Mouse (Mus musculus): ENCODE results near the gene Irgm2. TPM values are rescaled to one million over a fixed set of nuclear protein-coding genes. Genes with fewer than 3 reads are reported as not detected.

The Irgm2 gene
- polyA plus RNA-seq, 1 experiment: 18.3 TPM

DNA sequence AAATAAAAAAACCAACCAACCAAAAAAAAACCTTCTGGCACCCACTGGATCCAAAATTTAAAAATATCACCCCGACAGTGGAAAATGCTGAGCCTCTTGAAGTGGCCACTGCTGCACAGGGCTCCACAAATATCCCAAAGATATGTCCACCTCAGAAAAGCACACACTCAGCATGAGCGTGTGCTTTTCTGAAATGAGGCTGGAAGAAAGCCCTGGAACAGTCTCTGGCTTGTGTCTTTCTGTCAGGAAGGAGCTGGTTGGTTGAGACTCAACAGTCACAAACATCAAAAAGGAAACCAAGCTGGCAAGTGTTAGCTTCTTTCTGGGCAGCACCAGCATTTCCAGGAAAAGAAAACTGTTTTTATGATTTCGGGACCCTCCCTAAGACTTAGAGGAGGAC, 6.1 kb upstream of the Irgm2 start:
- H3K4me3 ChIP-seq (ENCODE audit: extremely low read depth, insufficient read depth, insufficient read length): no peak overlapping the region
- H3K27ac ChIP-seq (ENCODE audit: insufficient read depth, low read length): no peak overlapping the region
- H3K4me1 ChIP-seq (ENCODE audit: control insufficient read depth, insufficient read depth, insufficient read length): no peaks in the 10 kb centered on the region; the same call in 1 of the 2 replicates
- WGBS: 50% methylated on average over 3 of the region's 3 CpGs
- peaks cover 12% of the 10 kb centered on the region for H3K36me3 ChIP-seq (ENCODE audit: control insufficient read depth, insufficient read depth, low read length)
- DNase-seq (ENCODE audit: low read depth in 1 of 2, low spot score in 2 of 2): no peak
- no peaks in the 10 kb centered on the region for H3K27me3 ChIP-seq (ENCODE audit: control insufficient read depth, insufficient read depth, low read length)
- TF ChIP-seq POLR2A (IDR thresholded peaks at IDR 0.05; ENCODE audit: low read depth, low read length) (no peak), CTCF (IDR thresholded peaks at IDR 0.05; ENCODE audit: extremely low read depth, insufficient read depth, insufficient read length, insufficient replicate concordance) (no peak)

DNA sequence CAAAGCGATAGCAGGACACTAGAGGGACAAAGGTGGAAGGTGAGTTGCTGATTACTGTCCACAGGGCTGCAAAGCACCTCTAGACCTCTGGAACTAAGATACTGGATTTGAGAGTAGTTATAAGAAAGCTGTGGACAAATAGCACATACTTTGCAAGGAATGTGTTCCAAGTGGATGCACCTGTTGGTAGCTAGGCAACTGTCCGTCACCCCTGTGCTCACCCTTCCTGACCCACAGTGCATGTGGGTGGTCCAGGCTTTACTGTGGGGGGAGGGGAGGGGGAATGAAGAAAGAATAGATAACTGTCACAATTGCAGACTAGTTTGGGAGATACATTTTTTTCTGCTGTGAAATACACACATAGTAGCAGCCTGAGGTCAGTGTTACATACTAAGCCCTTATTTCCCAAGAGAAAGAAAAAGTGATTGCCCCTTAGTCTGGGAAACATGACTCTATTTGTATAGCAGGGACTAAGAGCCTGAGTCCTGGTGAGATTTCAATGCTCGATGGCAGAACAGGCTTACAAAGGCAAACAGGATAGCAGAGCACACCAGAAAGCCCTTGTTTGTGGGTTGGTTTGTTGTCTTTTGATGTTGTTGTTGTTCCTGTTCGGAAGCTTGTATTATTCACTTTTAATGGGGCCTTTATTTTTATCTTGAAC, 5.4 kb upstream of the Irgm2 start:
- H3K4me1 ChIP-seq (ENCODE audit: control insufficient read depth, insufficient read depth, insufficient read length): peaks cover 3% of the 10 kb centered on the region; the same call in 1 of the 2 replicates
- no peak for DNase-seq (ENCODE audit: low read depth in 1 of 2, low spot score in 2 of 2)
- WGBS: 78% methylated on average over 4 of the region's 4 CpGs
- no peak for TF ChIP-seq CTCF (IDR thresholded peaks at IDR 0.05; ENCODE audit: extremely low read depth, insufficient read depth, insufficient read length, insufficient replicate concordance)
- TF ChIP-seq POLR2A (IDR thresholded peaks at IDR 0.05; ENCODE audit: low read depth, low read length): no peak
- H3K27ac ChIP-seq (ENCODE audit: insufficient read depth, low read length): peak overlapping the region; percentile 25; the same call in 1 of the 2 replicates
- H3K4me3 ChIP-seq (ENCODE audit: extremely low read depth, insufficient read depth, insufficient read length): no peak overlapping the region
- peaks cover 6% of the 10 kb centered on the region for H3K36me3 ChIP-seq (ENCODE audit: control insufficient read depth, insufficient read depth, low read length)
- H3K27me3 ChIP-seq (ENCODE audit: control insufficient read depth, insufficient read depth, low read length): no peaks in the 10 kb centered on the region

DNA sequence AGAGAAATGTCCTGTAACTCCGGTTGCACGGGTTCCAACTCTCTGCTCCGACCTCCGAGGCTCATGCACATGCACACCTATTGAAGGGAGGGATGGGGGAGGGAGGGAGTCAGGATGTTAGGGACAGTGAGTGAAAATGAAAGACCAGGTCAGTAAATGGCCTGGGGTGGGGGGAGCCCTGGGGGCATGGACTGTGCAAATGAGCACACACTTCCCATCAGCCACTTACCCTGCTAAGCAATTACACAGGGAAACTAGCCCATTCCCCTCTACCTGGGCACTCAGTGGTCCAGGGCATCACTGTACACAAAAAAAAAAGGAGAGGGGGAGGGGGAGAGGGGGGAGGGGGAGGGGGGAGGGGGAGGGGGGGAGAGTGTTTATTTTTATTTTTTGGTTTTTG, 755 bp upstream of the Irgm2 start:
- Histone ChIP-seq H3K4me3 (ENCODE audit: extremely low read depth, insufficient read depth, insufficient read length) (no peak overlapping the region), H3K4me1 (ENCODE audit: control insufficient read depth, insufficient read depth, insufficient read length) (peaks cover 3% of the 10 kb centered on the region; the same call in 1 of the 2 replicates), H3K27ac (ENCODE audit: insufficient read depth, low read length) (no peak overlapping the region), H3K36me3 (ENCODE audit: control insufficient read depth, insufficient read depth, low read length) (peaks cover 5% of the 10 kb centered on the region; the same call in 1 of the 2 replicates), H3K27me3 (ENCODE audit: control insufficient read depth, insufficient read depth, low read length) (no peaks in the 10 kb centered on the region)
- DNase-seq (ENCODE audit: low read depth in 1 of 2, low spot score in 2 of 2): no peak
- TF ChIP-seq CTCF (IDR thresholded peaks at IDR 0.05; ENCODE audit: extremely low read depth, insufficient read depth, insufficient read length, insufficient replicate concordance) (no peak), POLR2A (IDR thresholded peaks at IDR 0.05; ENCODE audit: low read depth, low read length) (no peak)
- WGBS: 88% methylated on average over 4 of the region's 4 CpGs

DNA sequence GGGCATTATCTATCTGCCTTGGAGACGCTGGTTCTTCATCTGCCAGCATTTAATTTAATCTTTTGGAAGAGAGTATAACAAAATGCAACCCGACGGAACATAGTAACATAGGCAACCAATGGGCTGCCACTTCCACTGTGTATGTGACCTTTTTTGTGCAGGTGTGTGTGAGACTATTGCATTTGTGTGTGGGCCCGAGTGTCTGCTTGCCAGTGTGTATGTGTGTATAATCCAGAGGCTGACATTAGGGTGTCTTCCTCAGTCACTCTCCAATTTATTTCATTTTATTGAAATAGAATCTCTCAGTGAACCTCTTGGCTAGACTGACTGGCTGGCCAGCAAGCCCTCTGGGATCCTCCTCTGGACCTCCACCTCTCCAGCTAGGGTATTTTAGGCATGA, 808 bp downstream of the Irgm2 start:
- Histone ChIP-seq H3K4me3 (ENCODE audit: extremely low read depth, insufficient read depth, insufficient read length) (peak overlapping the region; percentile 49), H3K36me3 (ENCODE audit: control insufficient read depth, insufficient read depth, low read length) (peaks cover 9% of the 10 kb centered on the region), H3K4me1 (ENCODE audit: control insufficient read depth, insufficient read depth, insufficient read length) (peaks cover 3% of the 10 kb centered on the region; the same call in 1 of the 2 replicates), H3K27ac (ENCODE audit: insufficient read depth, low read length) (peak overlapping the region; percentile 41; the same call in 1 of the 2 replicates), H3K27me3 (ENCODE audit: control insufficient read depth, insufficient read depth, low read length) (no peaks in the 10 kb centered on the region)
- DNase-seq (ENCODE audit: low read depth in 1 of 2, low spot score in 2 of 2): no peak
- no peak for TF ChIP-seq POLR2A (IDR thresholded peaks at IDR 0.05; ENCODE audit: low read depth, low read length)
- TF ChIP-seq CTCF (IDR thresholded peaks at IDR 0.05; ENCODE audit: extremely low read depth, insufficient read depth, insufficient read length, insufficient replicate concordance): no peak
- WGBS: 35% methylated on average over 4 of the region's 4 CpGs

DNA sequence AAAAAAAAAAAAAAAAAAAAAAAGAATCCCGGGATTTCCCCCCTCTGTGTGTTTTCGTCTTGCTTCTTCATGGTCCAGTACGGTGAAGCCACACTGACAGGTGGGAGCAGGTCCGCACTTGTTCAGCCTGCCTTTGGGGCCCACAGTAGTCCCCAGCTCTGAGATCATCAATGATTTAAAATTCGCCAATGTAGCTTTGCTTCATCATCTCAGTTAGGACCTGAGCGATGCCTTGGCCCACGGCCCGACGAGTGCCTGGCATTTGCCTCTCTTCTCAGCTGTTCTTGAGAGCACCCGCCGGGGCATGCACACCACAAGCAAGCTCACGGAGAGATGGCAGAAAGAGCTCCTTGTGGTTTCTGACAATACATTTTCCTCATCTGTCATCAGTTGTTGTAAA, 1.6 kb downstream of the Irgm2 start:
- WGBS: 57% methylated on average over 12 of the region's 12 CpGs
- DNase-seq (ENCODE audit: low read depth in 1 of 2, low spot score in 2 of 2): no peak
- Histone ChIP-seq H3K4me3 (ENCODE audit: extremely low read depth, insufficient read depth, insufficient read length) (peak overlapping the region; percentile 46), H3K27ac (ENCODE audit: insufficient read depth, low read length) (peak overlapping the region; percentile 39), H3K27me3 (ENCODE audit: control insufficient read depth, insufficient read depth, low read length) (no peaks in the 10 kb centered on the region), H3K4me1 (ENCODE audit: control insufficient read depth, insufficient read depth, insufficient read length) (peaks cover 3% of the 10 kb centered on the region; the same call in 1 of the 2 replicates), H3K36me3 (ENCODE audit: control insufficient read depth, insufficient read depth, low read length) (peaks cover 15% of the 10 kb centered on the region)
- TF ChIP-seq POLR2A (IDR thresholded peaks at IDR 0.05; ENCODE audit: low read depth, low read length) (no peak), CTCF (IDR thresholded peaks at IDR 0.05; ENCODE audit: extremely low read depth, insufficient read depth, insufficient read length, insufficient replicate concordance) (no peak)

DNA sequence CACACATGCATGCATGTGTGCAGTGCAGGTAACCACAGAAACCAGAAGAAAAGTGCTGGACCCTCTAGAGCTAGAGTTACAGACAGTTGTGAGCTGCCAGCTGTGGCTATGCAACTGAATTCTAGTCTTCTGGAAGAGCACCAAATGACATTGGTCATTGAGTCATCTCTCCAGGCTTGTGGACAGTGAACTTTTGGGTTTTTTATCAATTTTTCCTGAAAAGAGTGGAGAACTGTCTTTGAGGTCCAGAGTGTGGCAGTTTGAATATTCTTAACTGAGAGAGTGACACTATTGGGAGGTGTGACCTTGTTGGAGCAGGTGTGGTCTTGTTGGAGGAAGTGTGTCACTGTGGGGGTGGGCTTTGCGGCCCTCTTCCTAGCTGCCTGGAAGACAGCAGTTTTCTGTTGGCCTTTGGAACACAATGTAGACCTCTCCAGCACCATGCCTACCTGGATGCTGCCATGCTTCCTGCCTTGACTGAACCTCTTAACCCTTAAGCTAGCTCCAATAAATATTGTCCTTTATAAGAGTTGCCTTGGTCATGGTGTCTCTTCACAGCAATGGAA, 11.0 kb downstream of the Irgm2 start:
- H3K4me3 ChIP-seq (ENCODE audit: extremely low read depth, insufficient read depth, insufficient read length): no peak overlapping the region
- H3K27ac ChIP-seq (ENCODE audit: insufficient read depth, low read length): 0 out of 2 replicates have a peak overlapping the region, but pooled peaks have one; percentile 49
- peaks cover 15% of the 10 kb centered on the region for H3K36me3 ChIP-seq (ENCODE audit: control insufficient read depth, insufficient read depth, low read length)
- TF ChIP-seq CTCF (IDR thresholded peaks at IDR 0.05; ENCODE audit: extremely low read depth, insufficient read depth, insufficient read length, insufficient replicate concordance) (no peak), POLR2A (IDR thresholded peaks at IDR 0.05; ENCODE audit: low read depth, low read length) (no peak)
- DNase-seq (ENCODE audit: low read depth in 1 of 2, low spot score in 2 of 2): no peak
- 43% methylated on average over 1 of the region's 1 CpGs for WGBS
- H3K4me1 ChIP-seq (ENCODE audit: control insufficient read depth, insufficient read depth, insufficient read length): peaks cover 19% of the 10 kb centered on the region; the same call in 1 of the 2 replicates
- H3K27me3 ChIP-seq (ENCODE audit: control insufficient read depth, insufficient read depth, low read length): no peaks in the 10 kb centered on the region

Data from spleen, adult 2 months (tissue).